Mouse (Mus musculus) MEL (cell line): Measurements from ENCODE around the gene Fkbp5. TPM values are rescaled to one million over a fixed set of nuclear protein-coding genes. Genes with fewer than 3 reads are reported as not detected.
"Not testable (repeated sequence)": the region's sequence is repeated elsewhere in the genome, so short reads cannot be mapped to it uniquely, and the experiment has no call there.

Experiments
- DNase-seq: peaks from one replicate; pipeline ENCODE4 v3.0.0; 2011; ENCODE audit warnings: low read depth, low spot score
- H3K27ac ChIP-seq: 2 replicates; pipeline ENCODE4 v1.5.1; 2012; ENCODE audit warnings: low read depth, mild to moderate bottlenecking, control low read depth, low read length, moderate library complexity; ENCODE audit not compliant: control insufficient read depth
- H3K27me3 ChIP-seq, 2 experiments: fragments of 150-350 bp in 1 of 2; sonication (generic) in 1 of 2; 2 replicates each; pipeline ENCODE4 v1.6.1; 2012; ENCODE audit warnings: low read length in 2 of 2, mild to moderate bottlenecking in 2 of 2, improper control_type of control experiment in 1 of 2, moderate library complexity in 1 of 2; ENCODE audit not compliant: insufficient read depth in 2 of 2, control insufficient read depth in 1 of 2
- H3K36me3 ChIP-seq, 2 experiments: 2 replicates each; pipeline ENCODE4 v1.6.1; 2012 to 2014; ENCODE audit warnings: low read length in 2 of 2, improper control_type of control experiment in 1 of 2, inconsistent platforms in 1 of 2, mild to moderate bottlenecking in 1 of 2; ENCODE audit not compliant: insufficient read depth in 2 of 2, control insufficient read depth in 1 of 2
- H3K4me1 ChIP-seq, 2 experiments: fragments of 150-350 bp in 1 of 2; sonication (generic) in 1 of 2; 2 replicates each; pipeline ENCODE4 v1.6.1; 2012; ENCODE audit warnings: low read length in 2 of 2, improper control_type of control experiment in 1 of 2, mild to moderate bottlenecking in 1 of 2; ENCODE audit not compliant: insufficient read depth in 2 of 2, control insufficient read depth in 1 of 2
- H3K4me3 ChIP-seq, 2 experiments: fragments of 150-350 bp in 1 of 2; sonication (generic) in 1 of 2; 2 replicates each; pipeline ENCODE4 v1.5.1; 2012; ENCODE audit warnings: low read depth in 2 of 2, low read length in 2 of 2, mild to moderate bottlenecking in 2 of 2, moderate library complexity in 2 of 2, control low read depth in 1 of 2, improper control_type of control experiment in 1 of 2; ENCODE audit not compliant: control insufficient read depth in 1 of 2, insufficient read depth in 1 of 2
- H3K79me2 ChIP-seq: 2 replicates; pipeline ENCODE4 v1.6.1; 2012; ENCODE audit warnings: mild to moderate bottlenecking, low read length, moderate library complexity; ENCODE audit not compliant: control insufficient read depth, poor library complexity, insufficient read depth
- H3K9ac ChIP-seq: 2 replicates; pipeline ENCODE4 v1.6.1; 2012; ENCODE audit warnings: low read depth, mild to moderate bottlenecking, control low read depth, low read length, moderate library complexity; ENCODE audit not compliant: control insufficient read depth, poor library complexity, severe bottlenecking
- H3K9me3 ChIP-seq: fragments of 150-350 bp; sonication (generic); replicated peaks from 2 replicates; pipeline ENCODE4 v1.6.1; 2012; ENCODE audit warnings: mild to moderate bottlenecking, low read length, improper control_type of control experiment, moderate library complexity; ENCODE audit not compliant: insufficient read depth
- BHLHE40 ChIP-seq: IDR thresholded peaks from 2 replicates; pipeline ENCODE4 v1.6.1; 2012; ENCODE audit warnings: low read depth, mild to moderate bottlenecking, inconsistent platforms, low read length, improper control_type of control experiment, borderline replicate concordance
- CHD1 ChIP-seq: IDR thresholded peaks from 2 replicates; pipeline ENCODE4 v1.6.1; 2012; ENCODE audit warnings: low read depth, mild to moderate bottlenecking, inconsistent platforms, low read length, improper control_type of control experiment
- CHD2 ChIP-seq: IDR thresholded peaks from 2 replicates; pipeline ENCODE4 v1.6.1; 2011; ENCODE audit warnings: low read length, improper control_type of control experiment
- CTCF ChIP-seq, 3 experiments: IDR thresholded peaks in 2 of 3; conservative IDR thresholded peaks in 1 of 3; 2 replicates each; pipeline ENCODE4 v1.5.1; 2011 to 2012; ENCODE audit warnings: low read length in 3 of 3, low read depth in 2 of 3, mild to moderate bottlenecking in 2 of 3, improper control_type of control experiment in 1 of 3, inconsistent platforms in 1 of 3, mixed read lengths in 1 of 3, moderate library complexity in 1 of 3; ENCODE audit not compliant: control insufficient read depth in 1 of 3, insufficient read depth in 1 of 3, poor library complexity in 1 of 3, severe bottlenecking in 1 of 3
- E2F4 ChIP-seq: IDR thresholded peaks from 2 replicates; pipeline ENCODE4 v1.6.1; 2011; ENCODE audit warnings: low read depth, low read length, improper control_type of control experiment, borderline replicate concordance
- ELF1 ChIP-seq: IDR thresholded peaks from 2 replicates; pipeline ENCODE4 v1.6.1; 2014; ENCODE audit warnings: low read depth, mild to moderate bottlenecking, inconsistent platforms, low read length, improper control_type of control experiment, moderate library complexity
- ETS1 ChIP-seq: IDR thresholded peaks from 2 replicates; pipeline ENCODE4 v1.6.1; 2012; ENCODE audit warnings: low read depth, mild to moderate bottlenecking, inconsistent platforms, low read length, improper control_type of control experiment, moderate library complexity
- GABPA ChIP-seq: IDR thresholded peaks from 2 replicates; pipeline ENCODE4 v1.6.1; 2012; ENCODE audit warnings: low read depth, mild to moderate bottlenecking, inconsistent platforms, low read length, improper control_type of control experiment, moderate library complexity
- GATA1 ChIP-seq: IDR thresholded peaks from 2 replicates; pipeline ENCODE4 v1.6.1; 2011; ENCODE audit warnings: low read depth, low read length, improper control_type of control experiment
- JUND ChIP-seq: IDR thresholded peaks from 2 replicates; pipeline ENCODE4 v1.6.1; 2011; ENCODE audit warnings: low read depth, mild to moderate bottlenecking, improper control_type of control experiment, low read length
- KAT2A ChIP-seq: conservative IDR thresholded peaks from 2 replicates; pipeline ENCODE4 v1.6.1; 2012; ENCODE audit warnings: low read depth, low read length, improper control_type of control experiment, inconsistent platforms
- MAFK ChIP-seq: IDR thresholded peaks from 2 replicates; pipeline ENCODE4 v1.6.1; 2011; ENCODE audit warnings: low read depth, mild to moderate bottlenecking, low read length, improper control_type of control experiment, borderline replicate concordance
- MAZ ChIP-seq: IDR thresholded peaks from 2 replicates; pipeline ENCODE4 v1.6.1; 2012; ENCODE audit warnings: low read depth, mild to moderate bottlenecking, inconsistent platforms, low read length, improper control_type of control experiment
- MEF2A ChIP-seq: IDR thresholded peaks from 2 replicates; pipeline ENCODE4 v1.6.1; 2014; ENCODE audit warnings: low read depth, mild to moderate bottlenecking, inconsistent platforms, low read length, improper control_type of control experiment; ENCODE audit not compliant: poor library complexity, insufficient replicate concordance, severe bottlenecking; ENCODE audit errors: extremely low read depth
- MXI1 ChIP-seq: IDR thresholded peaks from 2 replicates; pipeline ENCODE4 v1.6.1; 2011; ENCODE audit warnings: mild to moderate bottlenecking, low read depth, low read length, improper control_type of control experiment
- MYB ChIP-seq: IDR thresholded peaks from 2 replicates; pipeline ENCODE4 v1.6.1; 2011; ENCODE audit warnings: mild to moderate bottlenecking, low read depth, low read length, improper control_type of control experiment
- MYC ChIP-seq: IDR thresholded peaks from 2 replicates; pipeline ENCODE4 v1.6.1; 2011; ENCODE audit warnings: low read depth, mild to moderate bottlenecking, low read length, improper control_type of control experiment, moderate library complexity
- NELFE ChIP-seq: IDR thresholded peaks from 2 replicates; pipeline ENCODE4 v1.6.1; 2011; ENCODE audit warnings: low read depth, low read length, improper control_type of control experiment
- POLR2A ChIP-seq, 2 experiments: IDR thresholded peaks; 2 replicates each; pipeline ENCODE4 v1.6.1; 2011 to 2012; ENCODE audit warnings: low read length in 2 of 2, mild to moderate bottlenecking in 2 of 2, control low read depth in 1 of 2, improper control_type of control experiment in 1 of 2, low read depth in 1 of 2, moderate library complexity in 1 of 2; ENCODE audit not compliant: control insufficient read depth in 1 of 2, insufficient read depth in 1 of 2, poor library complexity in 1 of 2
- POLR2AphosphoS2 ChIP-seq: IDR thresholded peaks from 2 replicates; pipeline ENCODE4 v1.6.1; 2011; ENCODE audit warnings: low read length, improper control_type of control experiment
- RCOR1 ChIP-seq: IDR thresholded peaks from 2 replicates; pipeline ENCODE4 v1.6.1; 2012; ENCODE audit warnings: low read depth, mild to moderate bottlenecking, inconsistent platforms, low read length, improper control_type of control experiment
- SIN3A ChIP-seq: IDR thresholded peaks from 2 replicates; pipeline ENCODE4 v1.6.1; 2012; ENCODE audit warnings: low read length, improper control_type of control experiment, inconsistent platforms
- SMC3 ChIP-seq: IDR thresholded peaks from 2 replicates; pipeline ENCODE4 v1.6.1; 2011; ENCODE audit warnings: low read depth, low read length, improper control_type of control experiment
- TAL1 ChIP-seq: IDR thresholded peaks from 2 replicates; pipeline ENCODE4 v1.6.1; 2012; ENCODE audit warnings: mild to moderate bottlenecking, inconsistent platforms, low read length, moderate library complexity, mixed read lengths
- TCF12 ChIP-seq: IDR thresholded peaks from 2 replicates; pipeline ENCODE4 v1.6.1; 2014; ENCODE audit warnings: low read depth, mild to moderate bottlenecking, inconsistent platforms, low read length, improper control_type of control experiment, moderate library complexity
- UBTF ChIP-seq: IDR thresholded peaks from 2 replicates; pipeline ENCODE4 v1.6.1; 2012; ENCODE audit warnings: low read depth, mild to moderate bottlenecking, inconsistent platforms, low read length, improper control_type of control experiment, moderate library complexity, borderline replicate concordance; ENCODE audit not compliant: insufficient read depth
- USF2 ChIP-seq, 2 experiments: IDR thresholded peaks; 2 replicates each; pipeline ENCODE4 v1.6.1; 2011 to 2012; ENCODE audit warnings: improper control_type of control experiment in 2 of 2, low read length in 2 of 2, borderline replicate concordance in 1 of 2, inconsistent platforms in 1 of 2, low read depth in 1 of 2, mild to moderate bottlenecking in 1 of 2; ENCODE audit not compliant: insufficient read depth in 1 of 2
- ZC3H11A ChIP-seq: IDR thresholded peaks from 2 replicates; pipeline ENCODE4 v1.6.1; 2012; ENCODE audit warnings: low read depth, mild to moderate bottlenecking, inconsistent platforms, low read length, improper control_type of control experiment
- ZKSCAN1 ChIP-seq: IDR thresholded peaks from 2 replicates; pipeline ENCODE4 v1.6.1; 2012; ENCODE audit warnings: low read depth, mild to moderate bottlenecking, inconsistent platforms, low read length, improper control_type of control experiment, moderate library complexity
- ZMIZ1 ChIP-seq: IDR thresholded peaks from 2 replicates; pipeline ENCODE4 v1.6.1; 2012; ENCODE audit warnings: low read depth, mild to moderate bottlenecking, inconsistent platforms, low read length, improper control_type of control experiment, moderate library complexity
- ZNF384 ChIP-seq: IDR thresholded peaks from 2 replicates; pipeline ENCODE4 v1.6.1; 2012; ENCODE audit warnings: low read depth, mild to moderate bottlenecking, inconsistent platforms, low read length, improper control_type of control experiment
- polyA plus RNA-seq, 2 experiments: library from polyadenylated mRNA; stranded (reverse) in 1 of 2; unstranded in 1 of 2; fragments of >175 nt in 1 of 2; fragments of >200 nt in 1 of 2; gene quantifications; 2 replicates each; pipeline versions ENCODE4 v1.2.1 to v1.2.4; 2012; ENCODE audit warnings: low replicate concordance in 2 of 2, low read depth in 1 of 2; ENCODE audit not compliant: insufficient read length in 2 of 2, insufficient read depth in 1 of 2, missing spikeins in 1 of 2
- total RNA-seq: library from RNA; depleted of rRNA; stranded (reverse); fragments of 300-350 nt; gene quantifications from 2 replicates; pipeline ENCODE4 v1.2.3, GENCODE M21; 2012

The Fkbp5 gene
- total and polyA plus RNA-seq, 3 experiments: 16.6 to 184 (median 44.3) TPM

DNA sequence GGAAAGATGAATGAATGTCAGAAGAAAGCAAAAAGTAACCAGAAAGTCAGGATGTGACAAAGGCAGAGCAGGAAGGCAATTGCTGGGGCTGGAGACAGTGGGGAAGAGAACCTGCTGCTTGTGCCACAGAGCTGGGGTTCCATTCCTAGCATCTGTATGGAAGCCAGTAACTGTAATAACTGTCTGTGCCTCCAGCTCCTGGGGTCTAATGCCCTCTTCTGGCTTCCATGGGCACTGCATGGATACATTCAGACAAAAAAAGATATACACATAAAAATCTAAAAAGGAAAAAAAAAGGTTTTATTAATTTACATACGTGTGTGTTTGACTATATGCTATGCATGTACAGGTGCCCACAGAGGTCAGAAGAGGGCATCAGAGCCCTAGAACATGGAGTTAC lies 98.4 kb downstream of the Fkbp5 start (continued):
- no peak for TF ChIP-seq ETS1
- TF ChIP-seq CHD1: no peak
- TF ChIP-seq GATA1: no peak
- no peak for TF ChIP-seq NELFE
- peak; percentile 39 for TF ChIP-seq SMC3
- TF ChIP-seq USF2 (IDR thresholded peaks at IDR 0.05; ENCODE audit: borderline replicate concordance in 1 of 2, insufficient read depth in 1 of 2, low read depth in 1 of 2, low read length in 2 of 2): no peak
- peak; percentile 70 for TF ChIP-seq MYB
- TF ChIP-seq CHD2: no peak
- no peak for TF ChIP-seq TAL1
- no peak for TF ChIP-seq TCF12
- peak; percentile 51 to 55 (median 52) for TF ChIP-seq CTCF (IDR thresholded peaks at IDR 0.05 in 2 of 3, conservative IDR thresholded peaks at IDR 0.05 in 1 of 3; ENCODE audit: control insufficient read depth in 1 of 3, insufficient read depth in 1 of 3, low read depth in 2 of 3, low read length in 3 of 3, poor library complexity in 1 of 3, severe bottlenecking in 1 of 3)
- no peak for TF ChIP-seq GABPA
- no peak for TF ChIP-seq MYC
- TF ChIP-seq ZKSCAN1: no peak
- TF ChIP-seq ZMIZ1: no peak
- peak; percentile 25 for TF ChIP-seq ZC3H11A

DNA sequence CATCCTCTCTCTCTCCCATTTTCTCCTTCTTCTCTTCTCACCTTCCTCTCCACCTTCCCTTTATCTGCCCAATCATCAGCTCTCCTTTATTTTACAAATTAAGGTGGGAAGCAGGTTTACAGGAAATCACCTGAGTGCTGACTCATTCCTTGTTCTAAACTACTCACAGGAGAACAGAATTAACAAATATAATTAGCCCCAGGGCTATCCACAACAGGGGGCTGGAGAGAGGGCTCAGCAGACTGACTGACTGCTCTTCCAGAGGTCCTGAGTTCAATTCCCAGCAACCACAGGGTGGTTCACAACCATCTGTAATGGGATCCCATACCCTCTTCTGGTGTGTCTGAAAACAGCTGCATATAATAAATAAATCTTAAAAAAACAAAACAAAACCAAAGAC lies 98.8 kb downstream of the Fkbp5 start:
- not testable (repeated sequence) for H3K36me3 ChIP-seq, DNase-seq, H3K9ac ChIP-seq, H3K27ac ChIP-seq, H3K79me2 ChIP-seq, H3K27me3 ChIP-seq, H3K4me3 ChIP-seq, H3K4me1 ChIP-seq, H3K9me3 ChIP-seq

DNA sequence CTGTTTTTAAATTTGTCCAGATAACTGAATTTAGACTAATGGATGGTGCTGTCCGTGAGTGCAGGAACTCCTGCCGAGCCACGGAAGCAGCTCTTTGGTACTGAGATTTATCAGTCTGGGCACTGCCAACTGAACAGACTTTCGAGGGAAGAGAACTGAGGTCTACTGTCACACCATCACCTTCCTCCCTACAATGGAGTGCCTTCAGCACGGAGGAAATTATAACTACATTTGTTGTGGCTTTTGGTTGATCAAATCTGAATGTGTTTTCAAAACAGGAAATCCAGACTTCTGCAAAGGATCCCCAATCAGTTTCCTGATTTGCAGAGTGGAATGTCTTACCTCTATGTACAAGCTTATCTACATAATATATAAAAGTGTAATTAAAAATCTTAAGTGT lies 99.6 kb downstream of the Fkbp5 start:
- peaks cover 0 to 6% of the 10 kb centered on the region in 2 experiments; a peak in 2 of 4 replicates for H3K36me3 ChIP-seq
- DNase-seq: no peak
- no peaks in the 10 kb centered on the region for H3K9me3 ChIP-seq
- H3K9ac ChIP-seq: no peak overlapping the region
- H3K79me2 ChIP-seq: no peaks in the 10 kb centered on the region
- H3K27me3 ChIP-seq: no peaks in the 10 kb centered on the region
- H3K27ac ChIP-seq: no peak overlapping the region
- no peaks in the 10 kb centered on the region for H3K4me1 ChIP-seq
- TF ChIP-seq MXI1 (no peak), ETS1 (no peak), KAT2A (no peak), JUND (no peak), SIN3A (no peak), POLR2A (IDR thresholded peaks at IDR 0.05; ENCODE audit: control insufficient read depth in 1 of 2, insufficient read depth in 1 of 2, low read depth in 1 of 2, low read length in 2 of 2, poor library complexity in 1 of 2) (no peak), BHLHE40 (no peak), RCOR1 (no peak), MEF2A (no peak), ZNF384 (no peak), ELF1 (no peak), E2F4 (no peak), MAFK (no peak), POLR2AphosphoS2 (no peak), UBTF (no peak), MAZ (no peak)
- H3K4me3 ChIP-seq: no peak overlapping the region
